14 mouse cellular contexts compared by ENCODE assay signal in genomic region chr5:77383799-77384554, GRCm38 (mm10). TPM values are rescaled to one million over a fixed set of nuclear protein-coding genes. Genes with fewer than 3 reads are reported as not detected.
DNase-seq lines count a peak whose midpoint lies in the region; ATAC-seq and TF ChIP-seq lines count a peak whose summit lies in the region.
"Had no signal": no experiment of that assay in that cellular context is flagged by ENCODE, and none has a peak within 500 bp of the region (broad histone marks: within the 10 kb centered on the region; RNA-seq: fewer than 3 reads in every experiment).

No protein-coding gene starts in this region.

- TF ChIP-seq EP300 in heart, postnatal 0 days (IDR thresholded peaks at IDR 0.05; ENCODE audit: low read depth) = no peak

- no peak overlapping the region for H3K27ac ChIP-seq in heart, postnatal 0 days (ENCODE audit: low read depth)
- H3K27ac ChIP-seq in heart, embryonic 11.5 days (ENCODE audit: low read depth, low read length) = no peak overlapping the region
- peak overlapping the region; percentile 95 for H3K27ac ChIP-seq in kidney, adult 2 months (ENCODE audit: insufficient read depth, low read depth, low read length)
- H3K27ac ChIP-seq: heart, embryonic 13.5 days; limb, embryonic 15.5 days had no signal

- no peak overlapping the region for H3K4me2 ChIP-seq in heart, postnatal 0 days (ENCODE audit: low read depth, low read length)
- H3K4me2 ChIP-seq in heart, embryonic 11.5 days = no peak overlapping the region
- H3K4me2 ChIP-seq: heart, embryonic 13.5 days; limb, embryonic 15.5 days had no signal

- TF ChIP-seq POLR2A in kidney, adult 2 months (IDR thresholded peaks at IDR 0.05; ENCODE audit: low read depth, low read length) = no peak

- TF ChIP-seq CTCF in heart, postnatal 0 days (IDR thresholded peaks at IDR 0.05; ENCODE audit: low read depth) = no peak
- no peak for TF ChIP-seq CTCF in Patski (IDR thresholded peaks at IDR 0.05)
- TF ChIP-seq CTCF in kidney, adult 2 months (conservative IDR thresholded peaks at IDR 0.05; ENCODE audit: insufficient read depth, insufficient read length, low read depth, low read length) = no peak

- peak; percentile 31; the same call in 1 of the 2 replicates for ATAC-seq in heart, postnatal 0 days (ENCODE audit: insufficient read depth, low read depth)
- no peak for ATAC-seq in heart, embryonic 11.5 days (replicated peaks; ENCODE audit: insufficient number of reproducible peaks, low FRiP score, low TSS enrichment)
- ATAC-seq in Patski = peak; percentile 75
- ATAC-seq: forebrain, embryonic 14.5 days had no signal

- in situ Hi-C loops in Patski (cut with MboI; ENCODE audit: low pct_unique_long_range_greater_than_20kb) = no loop called here

- H3K27me3 ChIP-seq in heart, postnatal 0 days (ENCODE audit: control insufficient read depth, insufficient read depth, low read length) = no peaks in the 10 kb centered on the region
- H3K27me3 ChIP-seq in heart, embryonic 11.5 days (ENCODE audit: control insufficient read depth, insufficient read depth, low read length) = no peaks in the 10 kb centered on the region
- no peaks in the 10 kb centered on the region for H3K27me3 ChIP-seq in Patski
- no peaks in the 10 kb centered on the region for H3K27me3 ChIP-seq in kidney, adult 2 months (replicated peaks; ENCODE audit: control insufficient read depth, insufficient read depth, low read length)
- H3K27me3 ChIP-seq: heart, embryonic 13.5 days; limb, embryonic 15.5 days had no signal

- 73% methylated on average over 5 of the region's 5 CpGs for WGBS in heart, postnatal 0 days
- WGBS in heart, embryonic 11.5 days (ENCODE audit: insufficient replicate concordance) = 80% methylated on average over 5 of the region's 5 CpGs
- WGBS in kidney, adult 2 months = 17% methylated on average over 5 of the region's 5 CpGs

- no peak for DNase-seq in heart, postnatal 0 days (ENCODE audit: low spot score)
- DNase-seq in Patski (ENCODE audit: low read depth, low spot score) = peak; percentile 98
- DNase-seq in kidney, adult 2 months = peak; percentile 94
- peak; percentile 69 for DNase-seq in lung, postnatal 25 days (ENCODE audit: low spot score)
- DNase-seq in left cerebral cortex, adult 9 months (ENCODE audit: low spot score in 2 of 2) = no peak
- no peak for DNase-seq in layer of hippocampus, adult 8-10 months (ENCODE audit: low spot score in 2 of 2)
- DNase-seq in spleen, adult 18-20 months = no peak
- DNase-seq: retina, postnatal 1 day; thymus, adult 2 months had no signal

- no peaks in the 10 kb centered on the region for H3K36me3 ChIP-seq in heart, postnatal 0 days (replicated peaks; ENCODE audit: control insufficient read depth, insufficient read depth, low read length)
- H3K36me3 ChIP-seq in heart, embryonic 11.5 days (ENCODE audit: control insufficient read depth, insufficient read depth, low read length) = no peaks in the 10 kb centered on the region
- H3K36me3 ChIP-seq in kidney, adult 2 months (ENCODE audit: control insufficient read depth, insufficient read depth, low read length) = no peaks in the 10 kb centered on the region
- H3K36me3 ChIP-seq: G1E; heart, embryonic 13.5 days; limb, embryonic 15.5 days had no signal

- no peak overlapping the region for H3K4me3 ChIP-seq in heart, postnatal 0 days (ENCODE audit: low read depth, low read length)
- H3K4me3 ChIP-seq in heart, embryonic 11.5 days (ENCODE audit: low read depth, low read length) = no peak overlapping the region
- H3K4me3 ChIP-seq in kidney, adult 2 months (ENCODE audit: insufficient read depth, low read depth, low read length) = no peak overlapping the region
- H3K4me3 ChIP-seq: heart, embryonic 13.5 days; limb, embryonic 15.5 days had no signal

- CTCF ChIA-PET in Patski (lab: Charles Lee) = interaction anchor here (0.7 to 9.7 kb wide), 7 partner anchors 13 to 38 kb away, joined by 3 to 94 read pairs (median 12); partner anchors contain the start of gene Igfbp7

- H3K9ac ChIP-seq in heart, postnatal 0 days (replicated peaks; ENCODE audit: low read depth, low read length) = no peak overlapping the region
- H3K9ac ChIP-seq in heart, embryonic 11.5 days (ENCODE audit: low read depth, low read length) = no peak overlapping the region
- H3K9ac ChIP-seq: heart, embryonic 13.5 days; limb, embryonic 15.5 days had no signal

- POLR2A ChIA-PET in Patski (lab: Charles Lee) = interaction anchor here (1.1 to 2.3 kb wide), 5 partner anchors 11 to 26 kb away, joined by 3 to 11 read pairs (median 7); no protein-coding TSS in a partner anchor

- H3K9me3 ChIP-seq in heart, postnatal 0 days (replicated peaks; ENCODE audit: control insufficient read depth, low read length) = no peaks in the 10 kb centered on the region
- no peaks in the 10 kb centered on the region for H3K9me3 ChIP-seq in heart, embryonic 11.5 days (replicated peaks; ENCODE audit: control insufficient read depth, low read length)
- H3K9me3 ChIP-seq: heart, embryonic 13.5 days; limb, embryonic 15.5 days had no signal

- peaks cover 14% of the 10 kb centered on the region; the same call in 1 of the 2 replicates for H3K4me1 ChIP-seq in heart, postnatal 0 days (ENCODE audit: control insufficient read depth, insufficient read depth)
- peaks cover 15% of the 10 kb centered on the region for H3K4me1 ChIP-seq in heart, embryonic 11.5 days (ENCODE audit: control insufficient read depth, insufficient read depth, low read length)
- H3K4me1 ChIP-seq in kidney, adult 2 months (ENCODE audit: control insufficient read depth, insufficient read depth, low read length) = peaks cover 76% of the 10 kb centered on the region

RNA-seq across cellular contexts. Expression of gene Igfbp7, which starts 23.9 kb away (rescaled TPM):
- total RNA-seq in heart, postnatal 0 days (2014; rRNA removed; ENCODE audit: low replicate concordance) = 106 and 151 TPM in 2 replicates
- 218 and 230 TPM in 2 replicates for polyA plus RNA-seq in heart, postnatal 0 days (2015; fragmentation: Nextera tagmentation; extraction: Ambion mirVana)
- polyA plus RNA-seq in heart, embryonic 11.5 days (2014; fragmentation: Nextera tagmentation; extraction: Ambion mirVana) = 35.3 and 38.1 TPM in 2 replicates
- 1,229 TPM for polyA plus RNA-seq in Patski (2021)
- 4,855 and 6,899 TPM in 2 replicates for polyA plus RNA-seq in kidney, adult 2 months (2012; rRNA removed)
- 10 to 100 TPM; 19.3 to 31.5 (median 25.8) TPM for total RNA-seq in layer of hippocampus, adult 8-10 months (2022)
- total RNA-seq: G1E had no signal
- polyA plus RNA-seq: G1E had no signal

Comparison
In these comparisons a context has a peak if more than half of its experiments do, and no peak if none do; other contexts are left out.
1. DNase-seq: peak in Patski (single experiment), kidney, adult 2 months (single experiment) and lung, postnatal 25 days (single experiment); none in heart, postnatal 0 days (single experiment), left cerebral cortex, adult 9 months (0 of 2), layer of hippocampus, adult 8-10 months (0 of 2) and spleen, adult 18-20 months (0 of 2).